ENCODE assay signal across 8 mouse cellular contexts in the genomic region with DNA sequence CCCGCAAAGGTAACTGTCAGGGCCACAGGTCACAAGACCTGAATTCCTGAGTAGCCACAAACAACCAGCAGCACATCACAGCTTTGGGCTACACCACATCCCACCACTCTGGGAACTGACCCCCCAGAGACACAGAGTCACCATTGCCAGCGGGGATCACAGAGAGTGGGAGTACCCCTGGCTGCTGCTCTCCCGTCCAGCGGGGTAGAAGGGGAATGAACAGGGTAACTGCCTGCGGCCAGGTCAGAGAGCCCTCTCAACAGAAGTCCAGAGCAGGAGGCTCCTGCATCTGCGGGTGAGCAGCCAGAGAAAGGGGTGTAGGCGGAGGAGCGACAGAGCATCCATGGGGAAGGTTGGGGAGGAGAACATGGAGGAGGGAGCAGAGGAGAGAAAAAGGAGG. TPM values are rescaled to one million over a fixed set of nuclear protein-coding genes. Genes with fewer than 3 reads are reported as not detected.
DNase-seq lines count a peak whose midpoint lies in the region; ATAC-seq and TF ChIP-seq lines count a peak whose summit lies in the region.

No protein-coding gene starts in this region.

- H3K9me3 ChIP-seq in heart, embryonic 16.5 days (replicated peaks; ENCODE audit: control insufficient read depth, low read length): no peaks in the 10 kb centered on the region

- H3K27me3 ChIP-seq in kidney, adult 2 months (replicated peaks; ENCODE audit: control insufficient read depth, insufficient read depth, low read length): no peaks in the 10 kb centered on the region
- peaks cover 37% of the 10 kb centered on the region for H3K27me3 ChIP-seq in heart, embryonic 16.5 days (ENCODE audit: control insufficient read depth, insufficient read depth, low read length)

- peak overlapping the region; percentile 98 for H3K4me3 ChIP-seq in kidney, adult 2 months (ENCODE audit: insufficient read depth, low read depth, low read length)
- peak overlapping the region; percentile 92 for H3K4me3 ChIP-seq in heart, embryonic 16.5 days (ENCODE audit: low read length)
- peak overlapping the region; percentile 67 for H3K4me3 ChIP-seq in macrophage (ENCODE audit: inconsistent target)

- H3K36me3 ChIP-seq in kidney, adult 2 months (ENCODE audit: control insufficient read depth, insufficient read depth, low read length): no peaks in the 10 kb centered on the region
- H3K36me3 ChIP-seq in heart, embryonic 16.5 days (ENCODE audit: control insufficient read depth, insufficient read depth): peaks cover 4% of the 10 kb centered on the region
- peaks cover 10% of the 10 kb centered on the region; the same call in 1 of the 2 replicates for H3K36me3 ChIP-seq in macrophage (ENCODE audit: inconsistent target)

- WGBS in kidney, adult 2 months: 12% methylated on average over 8 of the region's 8 CpGs
- WGBS in heart, embryonic 16.5 days: 12% methylated on average over 8 of the region's 8 CpGs
- 11% methylated on average over 8 of the region's 8 CpGs for WGBS in macrophage (ENCODE audit: missing documents)

- DNase-seq in kidney, adult 2 months: no peak
- DNase-seq in kidney, postnatal 25 days: no peak
- peak; percentile 39 for DNase-seq in NIH3T3 (ENCODE audit: low read depth)
- DNase-seq in B cell, adult 2 months: no peak
- DNase-seq in embryo, embryonic 9.5 days (ENCODE audit: extremely low spot score): no peak
- no peak for DNase-seq in lung, adult 18-20 months

- H3K27ac ChIP-seq in kidney, adult 2 months (ENCODE audit: insufficient read depth, low read depth, low read length): no peak overlapping the region; the same call in 1 of the 2 replicates
- 0 out of 2 replicates have a peak overlapping the region, but pooled peaks have one; percentile 78 for H3K27ac ChIP-seq in heart, embryonic 16.5 days (ENCODE audit: low read length)
- H3K27ac ChIP-seq in macrophage: peak overlapping the region; percentile 53

- peaks cover 17% of the 10 kb centered on the region; the same call in 1 of the 2 replicates for H3K79me2 ChIP-seq in macrophage (ENCODE audit: inconsistent target)

- TF ChIP-seq CTCF in kidney, adult 2 months (conservative IDR thresholded peaks at IDR 0.05; ENCODE audit: insufficient read depth, insufficient read length, low read depth, low read length): no peak

- peaks cover 12% of the 10 kb centered on the region for H3K4me1 ChIP-seq in kidney, adult 2 months (ENCODE audit: control insufficient read depth, insufficient read depth, low read length)
- H3K4me1 ChIP-seq in heart, embryonic 16.5 days (ENCODE audit: control insufficient read depth, insufficient read depth, low read length): peaks cover 45% of the 10 kb centered on the region

- H3K9ac ChIP-seq in heart, embryonic 16.5 days (ENCODE audit: low read length): peak overlapping the region; percentile 98

- ATAC-seq in heart, embryonic 16.5 days (replicated peaks; ENCODE audit: extremely low read depth, insufficient read depth, low FRiP score): no peak

- H3K4me2 ChIP-seq in heart, embryonic 16.5 days (ENCODE audit: low read depth, low read length): peak overlapping the region; percentile 95

- no peak for TF ChIP-seq POLR2A in kidney, adult 2 months (IDR thresholded peaks at IDR 0.05; ENCODE audit: low read depth, low read length)

RNA-seq across cellular contexts. Expression of gene Kiss1r, which starts 0.7 kb away (rescaled TPM):
- 5.6 and 9.2 TPM in 2 replicates for polyA plus RNA-seq in kidney, adult 2 months (2012; rRNA removed)
- 0.49 and 0.64 TPM in 2 replicates for polyA plus RNA-seq in heart, embryonic 16.5 days (2015; fragmentation: Nextera tagmentation; extraction: Ambion mirVana)
- total RNA-seq in macrophage (2018; cell fraction: chromatin; rRNA removed): 1 to 10 TPM in 18 of 26 experiments, under 1 TPM in 8; 0.40 to 4.9 (median 1.8) TPM
- total RNA-seq in macrophage (2018; cell fraction: cytosol; rRNA removed): 1 to 10 TPM in 3 of 26 experiments, under 1 TPM in 23; 0.28 to 1.1 (median 0.59) TPM
- 1 to 10 TPM in 20 of 26 experiments, under 1 TPM in 6; 0.36 to 5.2 (median 1.9) TPM for total RNA-seq in macrophage (2018; cell fraction: nucleus; rRNA removed)
- 0.27 to 0.89 TPM (median 0.30 TPM) in 3 replicates for polyA plus RNA-seq in macrophage (2018)

RNA-seq across cellular contexts. Expression of gene R3hdm4, which starts 4.9 kb away (rescaled TPM):
- polyA plus RNA-seq in kidney, adult 2 months (2012; rRNA removed): 146 and 154 TPM in 2 replicates
- polyA plus RNA-seq in heart, embryonic 16.5 days (2015; fragmentation: Nextera tagmentation; extraction: Ambion mirVana): 112 and 114 TPM in 2 replicates
- 10 to 100 TPM; 11.2 to 75.4 (median 41.5) TPM for total RNA-seq in macrophage (2018; cell fraction: chromatin; rRNA removed)
- total RNA-seq in macrophage (2018; cell fraction: cytosol; rRNA removed): 10 to 100 TPM; 42.1 to 70.3 (median 54.8) TPM
- total RNA-seq in macrophage (2018; cell fraction: nucleus; rRNA removed): 100 to 1,000 TPM in 1 of 26 experiments, 10 to 100 TPM in 25; 26.0 to 102 (median 57.5) TPM
- polyA plus RNA-seq in macrophage (2018): 41.6 to 61.5 TPM (median 54.4 TPM) in 3 replicates

RNA-seq across cellular contexts. Expression of gene Gm26602, which starts 5.4 kb away (rescaled TPM):
- not detected in 2 replicates for polyA plus RNA-seq in kidney, adult 2 months (2012; rRNA removed)
- polyA plus RNA-seq in heart, embryonic 16.5 days (2015; fragmentation: Nextera tagmentation; extraction: Ambion mirVana): 2.4 and 13.2 TPM in 2 replicates
- not detected for total RNA-seq in macrophage (2018; cell fraction: chromatin; rRNA removed)
- total RNA-seq in macrophage (2018; cell fraction: cytosol; rRNA removed): not detected
- total RNA-seq in macrophage (2018; cell fraction: nucleus; rRNA removed): not detected
- polyA plus RNA-seq in macrophage (2018): 5.7 TPM in 1 of 3 replicates, not detected in the others

RNA-seq across cellular contexts. Expression of gene Med16, which starts 7.4 kb away (rescaled TPM):
- polyA plus RNA-seq in kidney, adult 2 months (2012; rRNA removed): 57.1 and 75.4 TPM in 2 replicates
- 44.9 and 45.2 TPM in 2 replicates for polyA plus RNA-seq in heart, embryonic 16.5 days (2015; fragmentation: Nextera tagmentation; extraction: Ambion mirVana)
- 10 to 100 TPM in 22 of 26 experiments, 1 to 10 TPM in 4; 5.5 to 31.1 (median 17.1) TPM for total RNA-seq in macrophage (2018; cell fraction: chromatin; rRNA removed)
- total RNA-seq in macrophage (2018; cell fraction: cytosol; rRNA removed): 10 to 100 TPM; 12.9 to 22.1 (median 16.4) TPM
- 10 to 100 TPM in 24 of 26 experiments, 1 to 10 TPM in 2; 8.2 to 23.5 (median 14.9) TPM for total RNA-seq in macrophage (2018; cell fraction: nucleus; rRNA removed)
- 10.6 to 18.8 TPM (median 16.5 TPM) in 3 replicates for polyA plus RNA-seq in macrophage (2018)

RNA-seq across cellular contexts. Expression of gene Arid3a, which starts 10.8 kb away (rescaled TPM):
- 6.7 and 8.1 TPM in 2 replicates for polyA plus RNA-seq in kidney, adult 2 months (2012; rRNA removed)
- polyA plus RNA-seq in heart, embryonic 16.5 days (2015; fragmentation: Nextera tagmentation; extraction: Ambion mirVana): 1.5 and 2.3 TPM in 2 replicates
- 10 to 100 TPM; 12.0 to 74.5 (median 35.1) TPM for total RNA-seq in macrophage (2018; cell fraction: chromatin; rRNA removed)
- 10 to 100 TPM; 11.0 to 54.3 (median 34.8) TPM for total RNA-seq in macrophage (2018; cell fraction: cytosol; rRNA removed)
- 10 to 100 TPM; 15.3 to 77.8 (median 34.3) TPM for total RNA-seq in macrophage (2018; cell fraction: nucleus; rRNA removed)
- polyA plus RNA-seq in macrophage (2018): 13.8 to 37.4 TPM (median 29.1 TPM) in 3 replicates
